Mouse (Mus musculus) midbrain, embryonic 15.5 days (tissue): ENCODE data around the gene Zfp629. TPM values are rescaled to one million over a fixed set of nuclear protein-coding genes. Genes with fewer than 3 reads are reported as not detected.
"Not testable (repeated sequence)": the region's sequence is repeated elsewhere in the genome, so short reads cannot be mapped to it uniquely, and the experiment has no call there.

Experiments
- ATAC-seq: fragments of 200-750 bp; cut with Nextera tagmentation; replicated peaks from 2 replicates; pipeline ENCODE4 v1.8.0; 2017; ENCODE audit warnings: moderate TSS enrichment
- H3K27ac ChIP-seq: fragments of 300-500 bp; sonication (generic); 2 replicates; pipeline ENCODE4 v1.5.1; 2015; ENCODE audit warnings: mild to moderate bottlenecking, inconsistent platforms
- H3K27me3 ChIP-seq: fragments of 300-500 bp; sonication (generic); replicated peaks from 2 replicates; pipeline ENCODE4 v1.6.1; 2015; ENCODE audit warnings: inconsistent platforms
- H3K36me3 ChIP-seq: fragments of 300-500 bp; sonication (generic); replicated peaks from 2 replicates; pipeline ENCODE4 v1.6.1; 2015; ENCODE audit warnings: inconsistent platforms
- H3K4me1 ChIP-seq: fragments of 300-500 bp; sonication (generic); 2 replicates; pipeline ENCODE4 v1.6.1; 2015; ENCODE audit warnings: inconsistent platforms
- H3K4me2 ChIP-seq: fragments of 300-500 bp; sonication (generic); 2 replicates; pipeline ENCODE4 v1.6.1; 2015; ENCODE audit warnings: inconsistent platforms, mild to moderate bottlenecking, moderate library complexity
- H3K4me3 ChIP-seq: fragments of 300-500 bp; sonication (generic); 2 replicates; pipeline ENCODE4 v1.5.1; 2015; ENCODE audit warnings: mild to moderate bottlenecking, inconsistent platforms
- H3K9ac ChIP-seq: fragments of 300-500 bp; sonication (generic); 2 replicates; pipeline ENCODE4 v1.6.1; 2015; ENCODE audit warnings: mild to moderate bottlenecking, inconsistent platforms
- H3K9me3 ChIP-seq: fragments of 300-500 bp; sonication (generic); 2 replicates; pipeline ENCODE4 v1.6.1; 2016; ENCODE audit warnings: inconsistent platforms
- WGBS: fragments of 180-500 bp; shearing (Covaris S2); methylation state at CpG from one replicate; pipeline ENCODE4 v1.1.7; 2015; ENCODE audit warnings: mixed read lengths; 5-methylcytosine and 5-hydroxymethylcytosine counted together
- polyA plus RNA-seq: library from polyadenylated mRNA; unstranded; fragments of >200 nt; fragmentation: Nextera tagmentation; extraction: Ambion mirVana; gene quantifications from 2 replicates; pipeline ENCODE4 v1.2.1, GENCODE M21; 2015

Zfp629 gene
- 25.5 and 26.6 TPM in 2 replicates for polyA plus RNA-seq

DNA sequence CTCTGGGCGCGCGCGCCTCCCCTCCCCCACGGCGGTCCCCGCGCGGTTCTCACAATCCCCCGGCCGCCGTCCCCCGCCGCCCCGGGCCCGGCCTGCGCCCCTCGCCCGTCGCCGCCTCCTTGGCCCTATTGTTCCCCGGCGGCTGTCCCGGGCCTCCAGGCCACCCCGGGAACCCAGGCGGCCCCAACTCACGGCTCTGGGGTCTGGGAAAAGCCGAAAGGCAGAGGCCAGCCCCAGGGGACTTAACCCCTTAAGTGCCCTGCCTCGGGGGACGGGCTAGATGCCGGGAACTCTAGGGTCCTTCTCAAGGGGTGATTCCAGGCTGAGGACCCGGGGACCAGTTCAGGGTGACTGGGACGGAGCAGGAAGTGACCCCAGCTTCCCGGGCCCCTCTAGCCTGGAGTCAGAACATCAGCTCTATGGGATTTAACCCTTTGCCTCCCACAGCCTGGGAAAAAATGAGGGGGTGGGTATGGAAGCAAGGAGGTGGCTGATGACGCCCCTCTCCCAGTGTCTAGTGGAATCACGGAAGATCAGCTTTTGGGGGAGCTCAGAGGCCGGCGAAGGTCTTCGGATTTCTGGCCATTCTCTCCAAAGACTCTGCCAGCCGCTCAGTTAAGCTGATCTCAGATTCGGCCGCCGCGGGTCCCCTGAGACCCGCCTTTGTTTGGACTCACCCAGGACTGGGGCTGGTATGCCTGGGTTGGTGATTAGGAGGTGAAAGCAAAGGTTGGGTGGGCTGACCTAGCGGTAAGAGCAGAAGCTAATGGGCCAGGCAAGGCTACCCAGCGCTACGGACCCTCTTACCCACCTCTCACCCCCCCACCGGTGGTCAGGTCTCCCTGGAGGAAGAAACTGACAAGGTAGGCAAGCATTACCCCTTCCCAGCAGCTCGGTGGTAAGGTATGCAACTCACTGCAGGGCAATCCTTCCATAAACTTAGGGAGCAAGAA is at the start of gene Zfp629:
TSS of gene Zfp629 (minus strand) at position 907 of the 953 bp plus-strand sequence.
- no peaks in the 10 kb centered on the region for H3K27me3 ChIP-seq
- H3K36me3 ChIP-seq = peaks cover 24% of the 10 kb centered on the region
- H3K4me2 ChIP-seq = peak within 1 kb of the TSS; percentile 91
- H3K9ac ChIP-seq = peak within 1 kb of the TSS; percentile 96
- H3K9me3 ChIP-seq = no peaks in the 10 kb centered on the region
- peaks cover 29% of the 10 kb centered on the region for H3K4me1 ChIP-seq
- peak within 1 kb of the TSS; percentile 92 for H3K27ac ChIP-seq
- peak within 1 kb of the TSS; percentile 97 for H3K4me3 ChIP-seq
- ATAC-seq = peak; percentile 92
- WGBS = under 1% methylated on average over 48 of the region's 50 CpGs

DNA sequence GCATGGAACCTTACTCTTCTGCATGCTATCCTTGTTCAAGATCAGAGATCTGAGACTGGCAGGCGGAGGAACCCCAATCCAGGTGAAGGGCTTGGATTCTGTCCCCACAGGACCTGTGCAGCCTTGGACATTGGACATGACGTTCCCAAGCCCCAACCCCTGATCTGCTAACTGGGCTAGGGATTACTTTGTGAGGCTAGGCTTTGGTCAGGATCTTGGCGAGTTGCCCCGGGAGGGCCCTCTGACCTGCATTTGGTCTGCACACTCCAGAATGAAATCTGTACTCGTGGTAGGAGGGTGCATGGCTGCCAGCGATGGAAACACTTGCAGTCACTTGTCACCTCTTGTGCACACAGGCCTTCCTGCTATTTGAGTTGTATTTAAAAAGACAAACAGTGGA is 47.3 kb upstream of the Zfp629 start:
- Histone ChIP-seq H3K36me3 (peaks cover 11% of the 10 kb centered on the region; the same call in 1 of the 2 replicates), H3K27me3 (no peaks in the 10 kb centered on the region), H3K27ac (no peak overlapping the region), H3K4me2 (no peak overlapping the region), H3K9me3 (no peaks in the 10 kb centered on the region), H3K4me1 (no peaks in the 10 kb centered on the region), H3K4me3 (no peak overlapping the region), H3K9ac (no peak overlapping the region)
- no peak for ATAC-seq
- WGBS = 87% methylated on average over 6 of the region's 6 CpGs

DNA sequence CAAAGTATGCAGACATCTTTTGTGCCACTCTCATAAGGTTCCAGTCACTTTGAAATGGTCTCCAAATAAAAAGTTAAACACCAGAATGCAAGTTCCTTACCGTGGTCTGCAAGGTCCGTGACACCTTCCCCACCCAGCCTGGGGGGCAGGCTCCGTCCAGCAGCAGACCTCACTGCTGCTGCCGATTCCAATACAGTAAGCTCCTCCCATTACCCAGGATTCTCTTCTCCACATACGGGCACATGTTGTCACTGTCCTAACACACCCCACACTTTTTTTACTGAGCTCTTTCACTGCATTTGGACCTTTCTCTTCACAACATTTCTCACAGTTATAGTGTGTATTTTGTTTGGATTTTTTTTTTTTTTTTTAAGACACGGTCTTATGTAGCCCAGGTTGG is 46.2 kb upstream of the Zfp629 start:
- 82% methylated on average over 6 of the region's 6 CpGs for WGBS
- Histone ChIP-seq H3K4me2 (no peak overlapping the region), H3K36me3 (peaks cover 11% of the 10 kb centered on the region; the same call in 1 of the 2 replicates), H3K27me3 (no peaks in the 10 kb centered on the region), H3K9me3 (no peaks in the 10 kb centered on the region), H3K4me1 (no peaks in the 10 kb centered on the region), H3K27ac (no peak overlapping the region), H3K9ac (no peak overlapping the region), H3K4me3 (no peak overlapping the region)
- ATAC-seq = no peak

DNA sequence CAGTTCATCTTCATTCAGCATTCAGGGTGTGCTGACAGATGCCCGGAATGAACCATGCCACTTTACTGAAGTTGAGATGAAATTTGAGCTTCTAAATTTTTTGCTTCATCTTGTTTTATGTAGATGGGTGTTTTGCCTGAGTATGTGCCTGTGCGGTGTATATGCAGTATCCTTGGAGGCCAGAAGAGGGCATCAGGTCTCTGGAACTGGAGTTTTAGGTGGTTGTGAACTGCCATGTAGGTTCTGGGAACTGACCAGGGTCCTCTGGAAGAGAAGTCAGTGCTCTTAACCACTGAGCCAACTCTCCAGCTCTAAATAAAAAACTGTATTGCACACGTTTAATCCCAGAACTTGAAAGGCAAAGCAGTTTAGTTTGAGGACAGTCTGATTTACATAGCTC is 45.3 kb upstream of the Zfp629 start:
- ATAC-seq = no peak
- Histone ChIP-seq H3K27ac (no peak overlapping the region), H3K9ac (no peak overlapping the region), H3K4me3 (no peak overlapping the region), H3K9me3 (no peaks in the 10 kb centered on the region), H3K4me1 (no peaks in the 10 kb centered on the region), H3K4me2 (no peak overlapping the region), H3K36me3 (peaks cover 8% of the 10 kb centered on the region; the same call in 1 of the 2 replicates), H3K27me3 (no peaks in the 10 kb centered on the region)
- WGBS = 86% methylated on average over 3 of the region's 3 CpGs

DNA sequence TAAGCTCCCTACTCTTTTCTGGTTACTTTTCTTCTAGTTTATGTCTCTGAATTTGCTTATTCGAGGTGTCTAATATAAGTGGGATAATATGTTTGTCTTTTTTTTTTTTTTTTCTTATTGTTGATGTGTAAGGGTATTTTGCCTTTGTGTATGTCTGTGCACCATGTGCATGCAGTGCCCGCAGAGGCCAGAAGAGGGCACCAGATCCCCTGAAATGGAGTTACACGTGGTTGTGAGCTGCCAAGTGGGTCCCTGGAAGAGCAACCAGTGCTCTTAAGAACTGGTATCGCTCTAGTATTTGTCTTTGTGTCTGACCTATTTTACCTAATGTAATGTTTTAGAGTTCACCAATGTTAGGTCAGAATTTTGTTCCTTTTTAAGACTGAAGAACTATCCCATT is 41.3 kb upstream of the Zfp629 start:
- H3K27ac ChIP-seq = no peak overlapping the region
- no peaks in the 10 kb centered on the region for H3K27me3 ChIP-seq
- H3K9me3 ChIP-seq = no peaks in the 10 kb centered on the region
- H3K36me3 ChIP-seq = no peaks in the 10 kb centered on the region
- H3K4me3 ChIP-seq = no peak overlapping the region
- ATAC-seq = no peak
- H3K9ac ChIP-seq = no peak overlapping the region
- no peak overlapping the region for H3K4me2 ChIP-seq
- H3K4me1 ChIP-seq = 0 out of 2 replicates have a peak, but pooled peaks cover 2% of the 10 kb centered on the region
- WGBS = 39% methylated on average over 4 of the region's 4 CpGs

DNA sequence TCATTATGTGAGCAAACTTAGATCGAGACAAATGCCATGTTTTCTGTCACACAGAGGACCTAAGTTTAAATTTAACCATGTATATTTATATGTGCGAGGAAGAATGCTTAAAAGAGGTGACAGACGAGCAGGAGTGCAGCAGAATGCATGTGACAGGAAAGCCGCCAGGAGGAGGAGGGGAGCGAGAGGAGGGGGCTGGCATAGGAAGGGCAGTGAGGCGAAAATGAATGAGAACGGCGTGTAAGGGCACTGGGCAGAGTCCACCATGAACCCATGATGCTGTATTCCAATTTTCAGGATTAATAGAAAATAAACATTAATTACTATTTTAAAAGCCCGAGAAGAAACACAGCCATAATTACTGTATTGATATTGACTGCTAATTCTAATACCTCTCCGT is 38.7 kb upstream of the Zfp629 start:
- no peaks in the 10 kb centered on the region for H3K27me3 ChIP-seq
- no peak for ATAC-seq
- H3K9ac ChIP-seq = no peak overlapping the region
- H3K27ac ChIP-seq = no peak overlapping the region
- no peak overlapping the region for H3K4me3 ChIP-seq
- no peaks in the 10 kb centered on the region for H3K36me3 ChIP-seq
- 76% methylated on average over 10 of the region's 10 CpGs for WGBS
- no peaks in the 10 kb centered on the region for H3K9me3 ChIP-seq
- H3K4me2 ChIP-seq = no peak overlapping the region
- 0 out of 2 replicates have a peak, but pooled peaks cover 3% of the 10 kb centered on the region for H3K4me1 ChIP-seq

DNA sequence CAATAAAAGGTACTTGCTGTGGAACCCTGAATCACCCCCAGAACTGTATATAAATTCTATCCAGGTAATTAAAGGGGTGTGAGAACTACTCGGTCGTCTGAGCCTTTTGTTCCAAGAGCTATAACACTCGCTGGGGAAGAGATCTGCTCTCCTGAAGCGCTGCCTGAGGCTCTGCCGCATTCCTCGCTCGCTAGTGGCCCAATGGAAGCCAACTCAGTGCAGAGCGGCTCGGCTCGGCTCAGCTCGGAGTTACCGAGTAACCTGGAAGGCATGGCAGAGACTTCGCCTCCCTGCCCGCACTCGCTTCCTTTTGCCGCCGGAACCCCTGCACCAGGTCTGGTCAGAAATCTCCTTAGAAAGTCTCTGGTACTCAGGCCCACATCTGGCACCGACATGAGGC is 36.5 kb upstream of the Zfp629 start:
- Histone ChIP-seq H3K4me2 (peak overlapping the region; percentile 26; the same call in 1 of the 2 replicates), H3K27ac (no peak overlapping the region), H3K27me3 (no peaks in the 10 kb centered on the region), H3K9ac (no peak overlapping the region), H3K9me3 (no peaks in the 10 kb centered on the region), H3K4me1 (0 out of 2 replicates have a peak, but pooled peaks cover 3% of the 10 kb centered on the region), H3K36me3 (no peaks in the 10 kb centered on the region), H3K4me3 (no peak overlapping the region)
- no peak for ATAC-seq
- 17% methylated on average over 18 of the region's 18 CpGs for WGBS

DNA sequence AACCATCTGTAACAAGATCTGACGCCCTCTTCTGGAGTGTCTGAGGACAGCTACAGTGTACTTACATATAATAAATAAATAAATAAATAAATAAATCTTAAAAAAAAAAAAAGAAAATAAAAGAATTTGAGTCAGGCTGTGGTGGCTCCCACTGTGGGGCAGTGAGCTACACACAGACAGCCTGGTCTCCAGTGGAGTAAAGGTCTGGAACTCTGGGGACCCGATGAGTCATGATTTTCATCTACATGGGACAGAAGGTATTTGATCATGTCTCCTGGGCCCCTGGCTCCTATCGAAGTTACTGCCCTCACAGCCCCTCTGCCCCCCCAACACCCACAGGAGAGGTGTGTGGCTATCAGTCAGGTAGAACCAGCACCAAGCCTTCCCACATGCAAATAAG is 36.0 kb upstream of the Zfp629 start:
- Histone ChIP-seq H3K4me2 (no peak overlapping the region), H3K36me3 (no peaks in the 10 kb centered on the region), H3K9me3 (no peaks in the 10 kb centered on the region), H3K4me1 (0 out of 2 replicates have a peak, but pooled peaks cover 3% of the 10 kb centered on the region), H3K27ac (no peak overlapping the region), H3K4me3 (no peak overlapping the region), H3K27me3 (no peaks in the 10 kb centered on the region), H3K9ac (no peak overlapping the region)
- no peak for ATAC-seq
- WGBS = 84% methylated on average over 3 of the region's 3 CpGs

DNA sequence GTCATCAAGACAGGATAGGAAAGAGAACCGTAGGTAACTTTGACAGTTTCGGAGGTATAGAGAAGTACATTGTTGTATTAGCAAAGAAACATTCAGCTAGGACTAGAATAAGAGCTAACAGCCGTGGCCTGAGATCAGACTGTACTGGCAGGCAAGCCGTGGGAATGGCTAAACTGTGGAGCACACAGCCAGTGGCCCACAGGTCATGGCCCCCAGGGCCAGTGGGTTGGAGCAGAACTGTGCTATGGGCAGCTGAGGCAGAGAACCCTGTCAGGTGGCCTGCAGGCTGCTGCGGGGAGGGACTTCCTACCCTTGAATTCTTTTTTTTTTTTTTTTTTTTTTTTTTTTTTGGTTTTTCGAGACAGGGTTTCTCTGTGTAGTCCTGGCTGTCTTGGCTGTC is 33.6 kb upstream of the Zfp629 start:
- ATAC-seq = no peak
- H3K9ac ChIP-seq = no peak overlapping the region
- no peaks in the 10 kb centered on the region for H3K9me3 ChIP-seq
- H3K36me3 ChIP-seq = no peaks in the 10 kb centered on the region
- H3K4me1 ChIP-seq = 0 out of 2 replicates have a peak, but pooled peaks cover 3% of the 10 kb centered on the region
- H3K27ac ChIP-seq = no peak overlapping the region
- H3K4me3 ChIP-seq = no peak overlapping the region
- WGBS = 87% methylated on average over 6 of the region's 6 CpGs
- H3K4me2 ChIP-seq = no peak overlapping the region
- no peaks in the 10 kb centered on the region for H3K27me3 ChIP-seq

DNA sequence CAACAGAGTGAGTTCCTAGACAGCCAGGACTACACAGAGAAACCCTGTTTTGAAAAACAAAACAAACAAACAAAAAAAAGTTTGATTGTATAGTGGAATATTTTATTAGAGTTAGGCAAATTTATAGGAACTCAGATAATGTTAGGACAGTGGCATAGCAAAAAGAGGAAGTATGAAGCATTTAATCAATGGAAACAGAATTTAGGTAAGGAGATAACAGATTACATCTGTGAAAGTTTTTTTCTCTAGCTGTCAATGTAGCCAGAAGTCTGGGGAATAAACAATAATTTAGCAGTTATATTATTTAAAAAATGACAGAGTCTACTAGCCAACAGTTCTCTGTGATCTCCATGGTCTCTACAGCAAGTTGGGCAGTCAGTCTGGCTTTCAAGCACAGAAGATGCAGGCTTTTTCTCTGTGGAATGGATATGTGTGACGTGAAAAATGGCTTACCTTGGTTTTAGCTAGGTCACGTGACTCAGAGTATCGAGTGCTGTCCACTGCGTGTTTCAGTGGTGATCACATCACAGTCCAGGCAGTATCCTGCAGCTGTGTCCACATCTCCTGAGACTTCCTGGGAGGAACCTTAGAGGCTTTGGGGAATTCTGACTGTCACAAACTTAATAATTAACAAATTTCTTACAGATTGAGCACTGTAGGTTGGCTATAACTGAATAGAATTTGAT is 33.1 kb upstream of the Zfp629 start:
- Histone ChIP-seq H3K36me3 (no peaks in the 10 kb centered on the region), H3K4me2 (no peak overlapping the region), H3K4me1 (0 out of 2 replicates have a peak, but pooled peaks cover 3% of the 10 kb centered on the region), H3K27me3 (no peaks in the 10 kb centered on the region), H3K27ac (no peak overlapping the region), H3K9ac (no peak overlapping the region), H3K4me3 (no peak overlapping the region), H3K9me3 (no peaks in the 10 kb centered on the region)
- WGBS = 80% methylated on average over 4 of the region's 4 CpGs
- no peak for ATAC-seq

DNA sequence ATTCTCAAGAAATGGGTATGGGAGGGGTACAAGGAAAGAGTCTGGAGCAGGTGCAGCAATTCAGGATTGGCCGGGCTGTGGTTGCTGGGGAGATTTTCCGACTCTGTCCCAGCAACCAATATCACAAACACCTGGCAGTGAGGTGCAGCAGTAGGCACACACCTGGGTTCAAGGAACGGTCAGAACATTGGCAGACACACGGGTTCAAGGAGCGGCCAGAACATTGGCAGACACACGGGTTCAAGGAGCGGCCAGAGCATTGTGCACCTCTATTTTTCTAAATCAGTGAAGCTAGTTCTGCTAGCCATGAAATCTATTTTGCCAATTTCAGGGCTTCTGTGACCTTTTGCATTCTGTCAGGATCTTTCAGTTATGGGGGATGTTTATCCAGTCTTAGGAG is 32.0 kb upstream of the Zfp629 start:
- not testable (repeated sequence) for H3K9ac ChIP-seq, H3K4me1 ChIP-seq, H3K4me3 ChIP-seq, H3K27me3 ChIP-seq, ATAC-seq, H3K4me2 ChIP-seq, H3K36me3 ChIP-seq, H3K27ac ChIP-seq, H3K9me3 ChIP-seq
- WGBS = 94% methylated on average over 7 of the region's 7 CpGs

DNA sequence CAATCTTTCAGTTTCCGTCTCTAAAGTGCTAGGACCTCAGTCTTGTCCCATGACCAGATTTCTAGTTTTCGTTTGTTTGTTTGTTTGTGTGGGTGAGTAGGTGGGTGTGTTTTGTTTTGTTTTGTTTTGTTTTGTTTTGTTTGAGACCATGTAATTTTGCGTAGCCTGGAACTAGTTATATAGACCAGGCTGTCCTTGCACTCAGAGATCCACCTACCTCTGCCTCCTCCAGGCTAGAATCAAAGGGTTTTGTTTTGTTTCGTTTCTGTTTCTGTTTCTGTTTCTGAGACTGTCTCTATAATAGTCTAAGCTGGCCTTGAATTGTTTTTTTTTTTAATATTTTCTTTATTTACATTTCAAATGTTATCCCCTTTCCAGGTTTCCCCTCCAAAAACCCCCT is 30.8 kb upstream of the Zfp629 start:
- WGBS = 89% methylated on average over 4 of the region's 4 CpGs
- Histone ChIP-seq H3K9ac (no peak overlapping the region), H3K27ac (no peak overlapping the region)

More for the DNA sequence above, 30.8 kb upstream of the Zfp629 start:
- ATAC-seq = no peak
- Histone ChIP-seq H3K4me3 (no peak overlapping the region), H3K9me3 (no peaks in the 10 kb centered on the region), H3K27me3 (no peaks in the 10 kb centered on the region), H3K36me3 (no peaks in the 10 kb centered on the region), H3K4me2 (no peak overlapping the region), H3K4me1 (no peaks in the 10 kb centered on the region)
